Mouse (Mus musculus): ENCODE results near the gene Plppr4. TPM values are rescaled to one million over a fixed set of nuclear protein-coding genes. Genes with fewer than 3 reads are reported as not detected.
A peak's percentile ranks its signal among the peaks of the same experiment; 100 is the strongest.

Plppr4 gene
- 100 to 1,000 TPM; 156 to 167 TPM for total RNA-seq (2021)
- long read RNA-seq, experiment 1, full-length matches to known transcripts: 71 of 108 reads
- long read RNA-seq, experiment 1, partial matches to known transcripts: 9 of 108 reads
- long read RNA-seq, experiment 1, other reads (novel, unspliced or antisense): 28 of 108 reads
- long read RNA-seq, experiment 2, full-length matches to known transcripts: 37 of 73 reads
- long read RNA-seq, experiment 2, partial matches to known transcripts: 11 of 73 reads
- long read RNA-seq, experiment 2, other reads (novel, unspliced or antisense): 25 of 73 reads

DNA sequence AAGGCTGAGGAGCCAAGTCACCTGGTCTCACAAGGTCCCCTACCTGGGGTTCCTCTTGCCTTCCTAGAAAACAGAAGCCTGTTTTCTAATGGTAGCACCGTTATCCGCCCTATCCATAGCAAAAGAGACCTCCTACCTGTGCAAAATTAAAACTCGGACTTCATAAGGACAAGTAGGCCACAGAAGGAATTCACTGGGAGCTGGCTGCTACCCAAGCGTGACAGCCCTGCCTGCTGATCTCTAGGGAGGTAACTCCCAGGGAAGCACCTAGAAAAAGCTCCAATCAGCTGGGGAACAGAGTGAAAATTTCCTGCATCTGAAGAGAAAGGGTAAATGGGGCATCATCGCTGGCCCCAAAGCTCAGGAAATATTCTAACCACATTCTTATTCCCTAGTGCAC lies at the start of gene Plppr4:
Plppr4 (minus strand) TSS at position 349 of the 400 bp plus-strand sequence.
- no peak for DNase-seq (ENCODE audit: low spot score in 2 of 2)

- no peak for DNase-seq (ENCODE audit: low spot score in 2 of 2)
These were observed 45.1 kb upstream of the Plppr4 start for GRCm38 (mm10) chr3:117405821-117406220.

- no peak for DNase-seq (ENCODE audit: low spot score in 2 of 2)
These were observed 43.1 kb upstream of the Plppr4 start for GRCm38 (mm10) chr3:117403740-117404139.

DNA sequence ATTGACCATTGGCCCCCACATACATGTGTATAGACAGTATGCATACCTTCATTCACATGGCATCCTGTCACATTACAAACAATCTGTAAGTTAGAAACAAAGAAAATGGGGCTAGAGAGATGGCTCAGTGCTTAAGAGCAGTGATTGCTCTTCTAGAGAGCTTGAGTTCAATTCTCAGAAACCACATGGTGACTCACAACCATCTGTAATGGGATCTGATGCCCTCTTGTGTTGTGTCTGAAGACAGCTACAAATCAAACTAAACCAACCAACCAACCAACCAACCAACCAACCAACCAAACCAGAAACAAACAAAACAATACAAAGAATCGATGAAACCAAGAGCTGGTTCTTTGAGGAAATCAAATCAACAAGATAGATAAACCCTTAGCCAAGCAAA lies 5.4 kb upstream of the Plppr4 start:
- no peak for DNase-seq (ENCODE audit: low spot score in 2 of 2)

GRCm38 (mm10) chr3:117359686-117360521 lies 772 bp downstream of the Plppr4 start:
- DNase-seq (ENCODE audit: low spot score in 2 of 2): peak; percentile 62 to 76

DNA sequence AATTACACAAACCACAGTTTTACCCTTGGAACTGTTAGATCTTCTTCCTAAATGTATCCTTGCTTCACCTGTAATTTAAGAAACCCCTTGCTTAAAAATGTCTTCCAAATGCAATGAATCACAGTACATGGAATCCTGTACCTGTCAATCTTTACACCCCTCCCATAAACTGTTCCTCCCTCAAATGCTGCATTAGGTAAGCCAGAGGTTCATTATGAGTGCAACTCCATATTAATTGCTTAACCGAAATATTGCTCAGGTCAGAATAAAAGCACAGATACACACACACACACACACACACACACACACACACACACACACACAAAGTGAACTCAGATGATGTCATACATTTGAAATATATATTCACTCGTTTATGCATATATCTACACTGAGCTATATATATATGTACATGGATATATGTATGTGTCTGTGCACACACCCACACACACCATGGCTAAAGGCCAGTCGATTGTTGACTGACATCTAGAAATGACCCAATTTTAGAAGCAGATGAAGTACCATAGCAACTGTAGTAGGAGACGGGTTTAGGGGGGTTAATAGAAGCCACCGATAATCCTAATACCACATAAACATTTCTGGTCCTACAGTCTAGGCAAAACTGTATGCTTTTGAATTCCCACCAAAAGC lies 1.6 kb downstream of the Plppr4 start:
- peak in 1 of 2 experiments; percentile 35 for DNase-seq (ENCODE audit: low spot score in 2 of 2)

- peak in 1 of 2 experiments; percentile 27 for DNase-seq (ENCODE audit: low spot score in 2 of 2)
These were observed 3.3 kb downstream of the Plppr4 start for GRCm38 (mm10) chr3:117357367-117357766.

DNA sequence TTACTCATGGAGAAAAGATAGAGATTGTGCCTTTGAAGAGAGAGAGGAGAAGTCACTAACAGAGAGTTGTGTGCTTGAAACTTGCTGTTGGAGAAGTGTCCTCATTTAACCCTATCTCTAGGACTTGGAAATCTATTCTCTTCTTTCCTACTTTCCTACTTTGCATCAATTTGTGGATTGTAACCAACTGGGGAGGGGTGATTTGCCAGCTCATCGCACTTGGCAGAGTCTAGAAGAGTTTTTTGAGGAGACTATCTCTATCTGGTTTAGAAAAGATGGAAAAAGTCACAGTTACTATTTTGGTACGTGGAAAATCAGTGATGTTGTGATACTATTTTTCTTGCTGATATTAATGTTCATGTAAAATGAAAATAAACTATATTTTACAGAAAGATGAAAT lies 6.7 kb downstream of the Plppr4 start:
- DNase-seq (ENCODE audit: low spot score in 2 of 2): no peak

GRCm38 (mm10) chr3:117346351-117346750 lies 14.3 kb downstream of the Plppr4 start:
- DNase-seq (ENCODE audit: low spot score in 2 of 2): no peak

GRCm38 (mm10) chr3:117331502-117331901 lies 29.2 kb downstream of the Plppr4 start:
- no peak for DNase-seq (ENCODE audit: low spot score in 2 of 2)

- peak; percentile 39 to 52 for DNase-seq (ENCODE audit: low spot score in 2 of 2)
These were observed 31.2 kb downstream of the Plppr4 start for GRCm38 (mm10) chr3:117329485-117329884.

DNA sequence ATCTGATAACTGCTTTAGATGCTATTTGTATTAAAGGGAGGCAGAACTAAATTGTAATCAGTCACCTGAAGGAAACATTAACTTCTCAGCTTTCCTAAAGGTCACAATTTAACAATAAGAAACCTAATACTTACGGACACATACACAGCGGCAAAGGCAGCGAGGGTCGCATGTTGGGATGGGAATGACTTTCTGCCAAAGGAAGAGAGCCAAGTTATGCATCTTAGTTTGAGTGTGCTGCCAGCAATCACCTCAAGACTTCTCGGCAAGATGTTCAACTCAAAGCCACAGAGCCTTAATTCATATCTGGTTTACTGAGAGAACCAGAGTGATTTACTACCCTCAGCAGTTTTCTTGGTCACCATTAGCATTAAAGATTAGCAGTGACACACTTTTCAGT lies 34.1 kb downstream of the Plppr4 start:
- DNase-seq (ENCODE audit: low spot score in 2 of 2): no peak

DNA sequence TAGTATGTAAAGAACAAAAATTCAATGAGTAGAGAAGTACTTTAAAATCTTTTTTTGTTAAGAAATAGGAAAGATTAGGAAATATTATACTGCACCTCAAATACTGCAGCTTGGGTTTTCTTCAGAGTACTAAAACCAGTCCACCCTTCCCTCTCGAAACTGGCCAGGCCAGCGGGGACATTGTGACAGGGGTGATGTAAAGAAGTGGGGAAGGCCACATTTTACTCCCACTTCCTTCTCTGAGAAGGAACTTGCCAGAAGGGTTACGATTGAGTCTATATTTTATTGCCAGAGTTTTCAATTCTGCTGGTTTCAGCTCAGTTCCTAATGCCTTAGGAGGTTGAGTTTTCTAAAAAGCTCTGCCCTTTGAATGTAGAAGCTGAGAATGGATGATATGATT lies 41.0 kb downstream of the Plppr4 start:
- no peak for DNase-seq (ENCODE audit: low spot score in 2 of 2)

DNA sequence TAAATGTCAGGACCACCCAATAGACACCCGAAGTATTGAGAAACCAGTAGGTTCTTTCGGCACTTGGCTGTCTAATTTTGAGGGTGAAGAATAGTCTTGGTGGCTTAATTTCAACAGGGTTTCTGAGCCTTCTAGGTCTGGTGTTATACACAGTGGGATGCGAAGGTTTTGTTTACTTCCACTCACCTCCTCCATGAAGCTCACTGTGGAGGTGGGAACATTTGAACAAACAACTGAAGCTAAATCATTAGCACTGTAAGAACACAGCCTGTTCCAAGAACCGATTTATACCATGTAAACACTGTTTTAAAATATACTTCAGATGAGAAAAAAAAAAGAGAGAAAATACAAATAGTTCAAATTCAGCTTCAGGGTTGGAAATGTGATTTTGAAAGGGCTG lies 47.3 kb downstream of the Plppr4 start:
- DNase-seq (ENCODE audit: low spot score in 2 of 2): no peak

DNA sequence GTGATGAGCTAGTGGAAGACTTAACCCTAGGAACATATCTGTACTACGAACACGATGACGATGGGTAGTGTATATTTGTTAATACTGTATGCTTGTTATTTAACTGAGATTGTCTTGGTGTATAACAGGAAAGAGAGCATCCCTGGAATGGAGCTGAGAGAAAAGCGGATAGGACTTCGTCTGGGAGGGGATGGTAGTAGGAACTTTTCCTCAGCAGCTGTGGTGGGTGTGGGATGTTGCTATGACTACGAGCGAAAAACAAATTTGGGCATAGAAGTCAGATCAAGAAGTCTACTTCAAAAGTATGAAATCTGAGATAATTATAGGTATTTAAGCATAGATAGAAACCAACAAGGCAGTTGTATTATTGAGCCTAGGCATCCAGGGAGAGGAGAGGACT lies 48.6 kb downstream of the Plppr4 start:
- no peak for DNase-seq (ENCODE audit: low spot score in 2 of 2)

GRCm38 (mm10) chr3:117310801-117311368 lies 49.8 kb downstream of the Plppr4 start:
- no peak for DNase-seq (ENCODE audit: low spot score in 2 of 2)

DNA sequence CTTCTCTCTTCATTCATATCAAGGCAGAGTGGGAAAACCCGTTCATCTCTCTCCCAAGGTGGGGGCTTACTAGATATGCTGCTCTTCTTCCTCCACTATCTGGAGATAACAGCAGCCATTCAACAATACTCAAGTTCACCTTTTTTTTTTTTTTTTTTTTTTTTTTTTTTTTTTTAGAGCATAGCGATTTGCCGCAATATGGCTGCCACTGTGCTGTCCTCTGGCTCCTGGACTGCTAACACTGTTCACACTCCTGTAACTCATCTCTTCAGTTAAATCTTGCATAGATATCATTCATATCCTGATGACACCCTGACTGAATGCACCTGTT lies 51.1 kb downstream of the Plppr4 start:
- DNase-seq (ENCODE audit: low spot score in 2 of 2): no peak

DNA sequence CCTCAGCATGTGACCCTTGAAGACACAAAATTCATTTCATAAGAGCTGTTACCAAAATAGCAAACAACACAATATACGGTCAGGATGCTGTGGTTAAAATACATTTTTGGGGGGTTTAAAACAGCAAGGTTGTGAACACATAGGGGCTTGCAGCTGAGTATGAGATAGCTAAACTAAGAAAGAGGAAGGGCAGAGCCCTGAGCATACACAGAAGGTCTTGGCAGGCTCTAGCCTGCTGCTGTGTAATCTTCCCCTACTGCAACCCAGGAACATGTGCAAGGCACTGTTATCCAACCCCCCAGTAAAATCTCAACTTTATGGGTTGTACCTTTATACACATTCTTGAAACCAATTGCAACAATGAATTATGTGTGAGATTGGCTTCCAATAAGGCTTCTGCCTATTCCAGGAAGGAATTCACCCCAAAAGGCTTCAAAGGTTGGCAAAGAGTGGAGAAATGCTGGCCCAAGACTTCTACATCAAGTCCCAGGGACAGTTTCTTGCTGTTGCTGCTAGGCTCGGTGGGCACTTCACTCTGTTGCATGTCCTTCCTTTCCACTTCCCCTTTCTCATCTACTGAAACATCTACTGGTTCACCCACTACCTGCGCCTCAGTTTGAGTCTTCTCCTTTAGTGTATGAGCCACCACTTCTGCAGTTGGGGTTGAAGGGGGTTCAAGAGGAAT lies 51.6 kb downstream of the Plppr4 start:
- no peak for DNase-seq (ENCODE audit: low spot score in 2 of 2)

- no peak for DNase-seq (ENCODE audit: low spot score in 2 of 2)
These were observed 53.1 kb downstream of the Plppr4 start for GRCm38 (mm10) chr3:117307555-117307954.

DNA sequence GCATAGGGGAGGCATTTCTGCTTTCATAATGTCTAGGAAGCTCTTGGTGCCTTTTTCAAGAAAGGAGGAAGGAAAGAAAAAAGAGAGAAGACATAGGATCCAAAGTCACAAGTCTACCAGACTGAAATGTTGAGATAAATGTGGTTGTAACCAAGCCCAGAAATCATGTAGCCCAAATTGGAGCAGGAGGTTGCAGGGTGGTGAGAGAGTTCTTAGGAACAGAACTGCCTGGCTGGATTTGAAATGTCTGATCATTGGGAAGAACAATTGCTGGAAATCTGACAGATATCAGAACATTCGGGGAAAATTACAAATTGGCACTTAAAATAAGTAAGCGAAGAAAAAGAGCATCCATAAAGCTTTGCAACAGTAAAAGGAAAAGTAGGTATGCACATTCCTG lies 56.6 kb downstream of the Plppr4 start:
- no peak for DNase-seq (ENCODE audit: low spot score in 2 of 2)

DNA sequence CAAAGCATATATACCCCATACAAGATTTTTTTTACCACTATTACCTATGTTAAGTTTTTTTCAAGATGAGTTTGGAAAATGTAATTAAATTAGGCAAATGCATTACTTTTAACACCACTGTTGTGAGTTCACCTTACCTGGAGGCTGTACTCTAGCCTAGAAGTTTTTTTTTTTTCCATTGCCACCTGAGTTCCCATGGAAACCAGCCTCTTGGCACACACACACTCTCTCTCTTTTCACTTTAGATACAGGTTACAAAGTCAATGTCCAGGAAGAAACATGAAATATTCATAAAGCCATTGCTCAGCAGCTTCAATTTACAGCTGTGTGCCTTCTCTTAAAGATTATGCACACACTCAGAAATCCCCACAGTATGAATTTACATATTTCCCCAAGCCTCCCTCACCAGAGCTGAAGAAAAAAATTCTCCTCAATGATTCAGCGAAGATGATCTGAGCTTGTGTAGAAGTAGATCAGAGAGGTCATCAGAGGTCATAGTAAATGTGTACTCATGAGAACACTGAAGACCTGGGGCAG lies 59.9 kb downstream of the Plppr4 start:
- no peak for DNase-seq (ENCODE audit: low spot score in 2 of 2)

Data from left cerebral cortex, adult 18-20 months (tissue).